Mouse (Mus musculus): ENCODE measurements at regions not wholly inside any gene's neighbourhood (a gene's known extent, or its start where the extent isn't known, plus 50 kb on each side); places are given as distances from the start of the nearest gene placed in this dataset.
A peak's percentile ranks its signal among the peaks of the same experiment; 100 is the strongest.

GRCm38 (mm10) chr17:68119055-68119698 is 115.3 kb upstream of the Arhgap28 start:
- ATAC-seq (replicated peaks; ENCODE audit: poor library complexity, severe bottlenecking) = peak; percentile 80

GRCm38 (mm10) chr17:68120230-68120629 is 116.3 kb upstream of the Arhgap28 start:
- peak; percentile 41 for ATAC-seq (replicated peaks; ENCODE audit: poor library complexity, severe bottlenecking)

- ATAC-seq (replicated peaks; ENCODE audit: poor library complexity, severe bottlenecking) = no peak
Observed at GRCm38 (mm10) chr17:68120744-68121143, 116.8 kb upstream of the Arhgap28 start.

DNA sequence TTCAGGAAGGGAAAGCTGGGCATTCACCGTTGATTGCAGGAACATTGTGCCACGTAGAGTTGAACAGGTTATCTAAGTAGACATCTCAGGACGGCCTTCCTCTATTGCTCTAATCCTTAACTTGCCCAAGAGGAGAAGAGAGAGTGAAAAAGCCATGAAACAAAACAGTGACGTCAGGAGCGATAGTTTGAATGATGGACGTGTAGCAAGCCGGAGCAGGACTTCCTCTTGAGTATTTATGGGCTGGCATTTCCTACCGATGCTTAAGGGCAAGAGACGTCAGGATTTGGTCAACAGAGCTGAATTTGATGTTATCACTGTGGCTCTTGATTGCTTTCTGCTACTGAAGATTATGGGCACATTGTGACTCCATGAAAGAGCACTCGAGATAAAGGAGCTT is 130.5 kb upstream of the Arhgap28 start:
- peak; percentile 85 for ATAC-seq (replicated peaks; ENCODE audit: poor library complexity, severe bottlenecking)

DNA sequence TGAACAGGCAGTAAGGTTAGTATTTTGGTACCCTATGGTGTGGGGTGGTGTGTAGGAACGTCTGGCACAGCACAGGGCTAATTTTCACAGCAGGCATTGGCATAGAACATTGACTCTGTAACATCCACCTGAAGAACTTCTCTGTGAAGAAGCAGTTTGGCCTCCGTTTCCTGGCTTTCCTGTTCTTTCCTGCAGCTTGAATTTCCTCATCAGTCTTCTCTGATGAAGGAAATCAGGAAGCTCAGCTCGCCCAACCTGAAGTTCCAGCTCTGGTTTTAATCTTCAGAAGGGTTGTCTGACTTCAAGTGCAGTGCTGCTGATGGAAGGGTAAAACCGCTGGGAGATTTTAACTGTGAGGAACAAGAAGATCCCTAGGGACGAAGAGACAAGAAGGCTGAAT is 131.5 kb upstream of the Arhgap28 start:
- ATAC-seq (replicated peaks; ENCODE audit: poor library complexity, severe bottlenecking) = no peak

DNA sequence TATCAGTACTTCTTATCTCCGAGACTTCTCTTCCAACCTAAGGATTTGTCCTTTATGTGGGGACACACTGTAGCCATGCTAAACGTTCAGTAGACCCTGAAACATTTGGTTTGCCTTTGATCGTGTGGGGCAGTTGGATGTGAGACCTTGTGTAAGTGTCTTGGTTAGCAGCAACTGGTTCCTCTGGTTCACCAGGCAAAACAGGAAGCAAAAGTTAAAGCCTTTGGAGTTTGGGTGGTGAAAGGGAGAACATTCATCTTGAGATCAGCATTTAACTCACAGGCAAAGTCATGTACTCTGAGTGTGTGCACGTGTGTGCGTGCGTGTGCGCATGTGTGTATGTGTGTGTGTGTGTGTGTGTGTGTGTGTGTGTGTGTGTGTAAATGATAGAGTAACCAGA is 130.3 kb upstream of the L3mbtl4 start:
- ATAC-seq (replicated peaks; ENCODE audit: poor library complexity, severe bottlenecking) = peak; percentile 98

DNA sequence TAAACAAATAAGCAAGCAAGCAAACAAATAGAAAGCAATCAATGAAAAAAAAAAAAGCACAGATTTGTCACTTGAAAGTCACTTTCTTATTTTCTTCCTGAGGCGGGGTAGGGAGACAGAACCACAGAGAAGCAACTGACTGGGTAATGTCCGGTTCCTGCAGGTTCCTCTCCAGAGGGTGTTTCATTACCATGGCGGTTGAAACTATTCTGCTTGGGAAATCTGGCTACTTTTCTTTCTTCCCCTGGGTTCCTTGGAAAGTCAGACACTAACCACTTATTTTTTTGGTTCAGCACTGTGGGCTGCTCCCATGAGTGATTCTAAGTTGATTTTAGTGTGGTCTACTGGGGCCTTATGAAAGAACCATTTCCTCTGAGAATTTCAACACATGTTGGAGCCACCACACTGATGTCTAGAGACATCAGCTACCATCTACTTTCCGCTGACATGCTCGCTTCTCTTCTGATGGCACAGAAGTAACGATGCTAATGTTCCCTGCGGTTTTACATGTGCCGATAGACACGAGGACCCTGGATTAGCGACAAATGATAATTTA is 124.3 kb upstream of the L3mbtl4 start:
- peak; percentile 95 for ATAC-seq (replicated peaks; ENCODE audit: poor library complexity, severe bottlenecking)

DNA sequence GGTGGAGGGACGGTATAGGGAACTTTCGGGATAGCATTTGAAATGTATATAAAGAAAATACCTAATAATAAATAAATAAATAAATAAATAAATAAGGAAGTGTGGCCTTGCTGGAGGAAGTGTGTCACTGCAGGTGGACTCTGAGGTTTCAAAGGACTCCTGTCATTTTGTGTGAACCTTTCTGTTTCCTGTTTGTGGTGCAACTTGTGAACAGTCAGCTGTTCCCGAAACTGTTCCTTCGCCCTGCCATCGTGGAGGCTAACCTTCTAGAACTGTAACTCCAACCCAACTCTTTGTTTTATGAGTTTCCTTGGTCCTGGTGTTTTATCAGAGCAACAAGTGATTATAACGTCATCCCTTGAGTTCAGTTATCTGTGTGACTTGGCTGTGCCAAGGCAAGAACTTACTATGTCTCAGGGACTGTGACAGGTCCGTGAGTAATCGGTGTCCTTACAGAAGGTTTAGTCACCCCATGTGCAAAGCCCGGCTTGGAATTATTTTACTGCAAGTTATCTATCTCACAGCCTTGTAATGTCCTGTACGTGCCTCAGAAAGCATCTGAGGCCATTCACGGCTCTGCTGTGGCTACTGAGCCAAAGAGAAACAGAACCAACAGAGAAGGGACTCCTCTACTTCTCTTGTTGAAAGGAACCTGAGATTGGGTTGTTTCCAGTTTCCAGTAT is 121.0 kb upstream of the L3mbtl4 start:
- ATAC-seq (replicated peaks; ENCODE audit: poor library complexity, severe bottlenecking) = peak; percentile 49

- ATAC-seq (replicated peaks; ENCODE audit: poor library complexity, severe bottlenecking) = no peak
Observed at GRCm38 (mm10) chr17:68154879-68155278, 118.7 kb upstream of the L3mbtl4 start.

DNA sequence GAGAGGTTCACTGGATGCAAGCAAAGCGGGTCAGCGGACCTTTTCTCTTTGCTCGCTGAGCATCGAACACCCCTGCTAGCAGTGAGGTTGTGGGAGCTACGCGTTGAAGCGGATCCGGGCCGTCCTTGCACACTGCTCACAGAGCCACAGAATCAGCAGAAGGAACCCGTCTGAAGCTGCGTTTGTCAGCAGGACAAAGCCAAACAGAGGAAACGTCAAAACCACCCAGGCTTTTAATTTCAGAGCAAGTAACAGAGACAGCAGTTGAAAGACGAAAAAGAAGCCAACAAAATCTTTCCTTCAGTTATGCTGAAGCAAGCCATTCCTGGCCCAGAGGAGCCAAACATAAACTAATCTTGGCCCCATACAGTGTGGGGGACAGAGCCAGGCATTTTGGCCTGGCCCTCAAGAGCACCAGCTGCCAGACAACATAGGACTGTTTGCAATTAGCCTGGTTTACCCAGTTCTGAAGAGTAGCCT is 115.4 kb upstream of the L3mbtl4 start:
- ATAC-seq (replicated peaks; ENCODE audit: poor library complexity, severe bottlenecking) = no peak

DNA sequence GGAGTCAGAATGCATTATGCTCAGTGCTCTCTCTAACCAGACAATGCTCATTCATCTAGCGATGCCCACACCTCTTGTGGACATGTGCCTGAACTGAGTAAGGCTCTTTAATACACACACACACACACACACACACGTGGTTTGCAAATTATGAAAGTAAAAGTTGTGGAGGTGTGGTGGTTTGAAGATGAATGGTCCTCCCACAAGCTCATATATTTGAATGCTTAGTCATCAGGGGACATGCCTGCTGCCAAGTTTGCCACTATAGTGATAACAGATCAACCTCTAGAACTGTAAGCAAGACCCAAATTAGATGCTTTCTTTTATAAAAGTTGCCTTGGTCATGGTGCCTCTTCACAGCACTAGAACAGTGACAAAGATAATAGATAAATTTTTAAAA is 112.5 kb upstream of the L3mbtl4 start:
- no peak for ATAC-seq (replicated peaks; ENCODE audit: poor library complexity, severe bottlenecking)

DNA sequence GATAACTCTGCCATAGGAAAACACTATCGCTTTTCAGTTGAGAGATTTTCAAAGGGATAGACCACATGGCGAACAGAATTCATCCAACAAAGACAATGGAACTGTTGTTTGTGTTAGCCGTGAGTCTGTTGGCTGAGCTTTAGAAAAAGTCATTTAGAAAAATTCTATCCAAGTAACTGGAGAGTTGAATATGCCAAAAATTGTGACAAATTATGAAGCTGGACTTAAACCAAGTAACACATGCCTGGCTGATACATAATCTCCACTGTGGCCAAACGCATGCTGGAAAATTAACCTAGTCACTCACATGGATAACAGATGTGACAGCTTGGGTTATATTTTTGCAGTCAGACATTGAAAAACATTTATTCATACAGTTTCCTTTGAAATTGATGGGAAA is 110.1 kb upstream of the L3mbtl4 start:
- ATAC-seq (replicated peaks; ENCODE audit: poor library complexity, severe bottlenecking) = no peak

DNA sequence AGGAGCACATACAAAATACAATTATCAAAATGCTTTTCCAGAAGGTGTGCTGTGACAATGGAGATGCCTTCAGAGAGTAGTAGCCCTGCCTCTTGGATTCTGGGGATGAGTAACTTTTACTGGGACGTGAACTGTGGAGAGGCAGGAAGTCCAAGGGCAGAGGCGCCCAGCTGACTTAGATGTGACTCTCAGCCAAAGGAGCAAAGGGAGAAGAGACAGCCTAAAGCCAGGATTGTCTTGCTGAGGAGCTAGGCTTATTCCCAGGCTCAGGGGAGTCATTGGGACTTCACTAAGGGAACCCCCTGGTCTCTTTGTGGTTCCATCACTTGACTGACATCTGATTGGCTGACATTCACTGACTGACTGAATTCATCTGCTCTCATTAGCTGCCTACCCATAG is 108.9 kb upstream of the L3mbtl4 start:
- ATAC-seq (replicated peaks; ENCODE audit: poor library complexity, severe bottlenecking) = no peak

DNA sequence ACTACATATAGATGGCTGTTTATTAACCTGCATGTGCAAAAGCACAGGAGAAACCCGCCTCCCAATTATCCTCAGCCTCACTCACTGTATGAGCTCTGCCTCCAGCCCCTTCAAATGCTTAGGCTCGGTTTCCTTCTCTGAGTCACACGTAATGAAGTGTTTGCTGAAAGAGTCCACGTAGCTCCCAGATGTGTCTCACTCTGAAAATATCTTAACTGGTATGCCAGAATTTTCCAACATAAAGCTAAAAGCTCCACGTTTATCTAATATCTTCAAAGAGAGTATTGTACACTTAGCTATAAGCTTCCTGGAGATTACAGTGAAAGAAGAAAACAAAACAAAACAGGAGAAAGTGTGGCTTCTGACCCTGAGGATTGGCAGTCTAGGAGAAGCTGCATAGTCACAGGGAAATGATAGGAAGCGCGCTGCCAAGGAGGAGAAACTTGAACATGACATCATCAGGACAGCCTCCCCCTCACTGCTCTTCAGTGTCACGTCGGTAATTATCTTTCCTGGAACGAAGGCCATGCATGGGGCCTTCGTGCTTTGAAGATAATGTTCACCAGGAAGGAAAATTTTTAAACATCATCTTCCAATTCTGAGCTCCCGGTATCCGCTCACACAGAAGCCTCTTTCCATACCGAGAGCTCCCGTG is 108.3 kb upstream of the L3mbtl4 start:
- no peak for ATAC-seq (replicated peaks; ENCODE audit: poor library complexity, severe bottlenecking)

DNA sequence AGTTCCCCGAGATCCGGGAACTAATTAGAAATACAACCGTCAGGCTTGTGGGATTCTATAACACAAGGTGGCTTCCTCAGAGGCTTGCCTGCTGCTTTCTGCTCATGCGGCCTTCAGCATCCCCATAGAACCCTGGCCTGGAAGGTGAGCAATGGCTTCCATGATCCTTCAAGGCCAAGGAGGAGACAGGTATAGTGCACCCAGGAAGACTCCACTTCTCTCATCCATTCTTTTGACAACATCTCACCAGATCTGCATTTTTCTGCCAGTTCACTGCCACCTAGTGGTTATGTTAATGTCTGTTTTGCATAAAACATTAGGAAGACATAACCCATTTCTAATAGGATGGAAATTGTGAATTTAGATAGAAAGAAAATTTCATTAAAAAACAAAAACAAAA is 107.2 kb upstream of the L3mbtl4 start:
- ATAC-seq (replicated peaks; ENCODE audit: poor library complexity, severe bottlenecking) = peak; percentile 67

DNA sequence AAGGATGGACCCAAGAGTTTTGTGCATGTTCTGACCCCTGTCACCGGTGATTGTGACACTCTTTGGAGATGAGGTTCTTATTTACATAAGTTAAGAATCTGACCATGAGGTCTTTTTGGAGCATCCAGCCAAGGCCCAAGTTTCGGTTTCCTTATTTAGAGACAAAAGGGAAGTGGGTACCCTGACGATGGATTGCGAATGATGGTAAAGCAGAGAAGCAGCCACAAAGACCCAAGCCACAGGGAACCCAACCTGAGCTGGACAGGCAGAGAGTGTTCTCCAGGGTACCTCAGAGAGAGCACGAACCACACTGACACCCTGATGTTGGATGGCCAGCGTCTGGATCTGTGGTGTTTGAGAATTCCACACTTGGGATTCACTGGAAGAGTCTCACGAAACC is 100.8 kb upstream of the L3mbtl4 start:
- ATAC-seq (replicated peaks; ENCODE audit: poor library complexity, severe bottlenecking) = peak; percentile 95

DNA sequence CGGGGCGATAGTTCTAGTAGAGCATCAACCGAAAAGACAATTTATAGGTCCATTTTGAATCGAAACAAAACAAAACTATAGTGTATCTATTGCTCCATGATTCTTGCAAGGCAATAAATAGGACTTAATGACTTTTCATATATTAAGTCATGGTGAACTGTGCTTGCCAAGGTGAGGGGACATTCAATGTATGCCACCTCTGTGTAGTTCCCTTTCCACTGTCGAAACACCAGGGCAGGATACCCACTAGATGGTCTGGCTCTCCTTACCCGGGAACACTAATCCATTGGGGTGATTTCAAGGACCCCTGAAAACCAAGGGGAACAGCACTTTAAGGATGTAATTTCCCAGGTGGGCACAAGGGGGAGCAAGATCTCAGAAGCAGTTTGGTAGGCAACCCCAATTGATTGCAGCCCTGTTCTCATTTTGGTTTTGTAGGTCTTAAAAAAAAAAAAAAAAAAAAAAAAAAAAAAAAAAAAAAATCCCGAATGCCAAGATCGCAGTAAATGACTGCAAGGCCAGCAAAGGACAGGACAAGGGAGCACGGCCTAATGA is 96.9 kb upstream of the L3mbtl4 start:
- ATAC-seq (replicated peaks; ENCODE audit: poor library complexity, severe bottlenecking) = peak; percentile 64

GRCm38 (mm10) chr17:68177835-68178234 is 95.8 kb upstream of the L3mbtl4 start:
- 0 out of 2 replicates have a peak, but pooled peaks have one; percentile 25 for ATAC-seq (replicated peaks; ENCODE audit: poor library complexity, severe bottlenecking)

- no peak for ATAC-seq (replicated peaks; ENCODE audit: poor library complexity, severe bottlenecking)
Observed at GRCm38 (mm10) chr17:68185385-68185784, 88.2 kb upstream of the L3mbtl4 start.

GRCm38 (mm10) chr17:68189888-68190287 is 83.7 kb upstream of the L3mbtl4 start:
- ATAC-seq (replicated peaks; ENCODE audit: poor library complexity, severe bottlenecking) = no peak

- no peak for ATAC-seq (replicated peaks; ENCODE audit: poor library complexity, severe bottlenecking)
Observed at GRCm38 (mm10) chr17:68205545-68205944, 68.1 kb upstream of the L3mbtl4 start.
